Mouse (Mus musculus): Measurements from ENCODE around the gene P4hb. TPM values are rescaled to one million over a fixed set of nuclear protein-coding genes. Genes with fewer than 3 reads are reported as not detected.
"Not testable (repeated sequence)": the region's sequence is repeated elsewhere in the genome, so short reads cannot be mapped to it uniquely, and the experiment has no call there.

The P4hb gene
- polyA plus RNA-seq, 1 experiment from 2014 or later: 425 TPM

DNA sequence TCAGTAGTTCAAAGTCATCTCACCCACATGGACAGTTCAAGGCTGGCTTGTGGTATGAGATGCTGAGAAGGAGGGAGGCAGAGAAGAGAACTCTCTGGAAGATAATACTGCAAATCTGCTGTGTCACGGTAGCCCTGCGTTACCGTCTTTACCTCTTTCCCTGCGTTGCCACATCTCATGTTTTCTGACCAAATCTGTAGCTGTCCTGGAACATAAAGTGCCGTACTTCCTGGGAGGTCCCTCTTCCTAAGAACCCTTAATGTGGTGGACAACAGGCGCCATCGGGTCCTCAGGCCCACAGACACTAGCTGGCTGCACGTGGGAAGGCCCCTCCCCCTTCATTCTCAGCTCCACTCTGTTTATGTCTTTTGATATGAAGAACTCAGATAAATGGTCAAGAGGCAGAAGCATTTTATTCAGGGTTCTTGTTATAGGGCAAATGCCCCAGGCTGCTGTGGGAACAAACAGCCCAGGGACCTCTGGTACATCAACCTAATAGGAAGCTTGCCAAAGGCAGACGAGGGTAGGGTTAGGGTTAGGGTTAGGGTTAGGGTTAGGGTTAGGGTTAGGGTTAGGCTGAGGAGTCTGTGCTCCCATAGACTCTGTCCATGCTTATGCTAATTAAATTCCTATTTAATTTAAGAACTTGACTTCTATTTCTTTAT, 45.2 kb downstream of the P4hb start:
- H3K36me3 ChIP-seq: no peaks in the 10 kb centered on the region
- no peak overlapping the region for H3K4me2 ChIP-seq (replicated peaks)
- no peak overlapping the region for H3K4me3 ChIP-seq
- H3K4me1 ChIP-seq: peaks cover 11% of the 10 kb centered on the region
- H3K9ac ChIP-seq: no peak overlapping the region
- WGBS: 85% methylated on average over 9 of the region's 9 CpGs
- peaks cover 55% of the 10 kb centered on the region for H3K27me3 ChIP-seq (replicated peaks)
- ATAC-seq (ENCODE audit: low FRiP score, low read depth): no peak
- no peaks in the 10 kb centered on the region for H3K9me3 ChIP-seq
- H3K27ac ChIP-seq: no peak overlapping the region

DNA sequence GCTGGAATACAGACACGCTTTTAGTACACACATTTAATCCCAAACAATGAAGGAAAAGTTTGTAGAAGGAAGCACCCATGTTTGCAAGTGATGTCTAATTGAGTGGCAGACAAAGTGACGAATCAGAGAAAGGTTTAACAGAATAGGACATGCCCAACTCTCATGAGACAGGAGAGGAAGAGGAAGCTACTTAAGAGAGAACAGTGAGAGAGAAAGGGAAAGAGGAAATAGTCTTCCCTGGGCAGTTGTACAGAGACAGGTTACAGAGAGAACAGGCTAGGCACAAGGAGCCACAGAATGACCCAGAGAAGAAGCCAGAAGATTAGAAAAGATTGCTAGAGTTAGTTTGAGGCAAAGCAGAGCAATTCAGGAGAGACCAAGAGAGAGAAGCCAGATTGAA, 47.1 kb downstream of the P4hb start:
- peaks cover 11% of the 10 kb centered on the region for H3K4me1 ChIP-seq
- H3K36me3 ChIP-seq: no peaks in the 10 kb centered on the region
- no peak overlapping the region for H3K27ac ChIP-seq
- H3K9me3 ChIP-seq: no peaks in the 10 kb centered on the region
- H3K4me2 ChIP-seq (replicated peaks): no peak overlapping the region
- no peak overlapping the region for H3K4me3 ChIP-seq
- peaks cover 36% of the 10 kb centered on the region for H3K27me3 ChIP-seq (replicated peaks)
- H3K9ac ChIP-seq: no peak overlapping the region
- WGBS: 79% methylated on average over 2 of the region's 2 CpGs
- ATAC-seq (ENCODE audit: low FRiP score, low read depth): no peak

- Histone ChIP-seq H3K4me2 (replicated peaks) (no peak overlapping the region), H3K4me1 (peaks cover 2% of the 10 kb centered on the region; the same call in 1 of the 2 replicates), H3K9ac (no peak overlapping the region), H3K27me3 (replicated peaks) (peaks cover 2% of the 10 kb centered on the region; the same call in 1 of the 2 replicates), H3K36me3 (no peaks in the 10 kb centered on the region), H3K27ac (no peak overlapping the region), H3K9me3 (no peaks in the 10 kb centered on the region), H3K4me3 (no peak overlapping the region)
- 88% methylated on average over 8 of the region's 8 CpGs for WGBS
- ATAC-seq (ENCODE audit: low FRiP score, low read depth): no peak
Measured at GRCm38 (mm10) chr11:120522581-120522980, 50.5 kb downstream of the P4hb start.

DNA sequence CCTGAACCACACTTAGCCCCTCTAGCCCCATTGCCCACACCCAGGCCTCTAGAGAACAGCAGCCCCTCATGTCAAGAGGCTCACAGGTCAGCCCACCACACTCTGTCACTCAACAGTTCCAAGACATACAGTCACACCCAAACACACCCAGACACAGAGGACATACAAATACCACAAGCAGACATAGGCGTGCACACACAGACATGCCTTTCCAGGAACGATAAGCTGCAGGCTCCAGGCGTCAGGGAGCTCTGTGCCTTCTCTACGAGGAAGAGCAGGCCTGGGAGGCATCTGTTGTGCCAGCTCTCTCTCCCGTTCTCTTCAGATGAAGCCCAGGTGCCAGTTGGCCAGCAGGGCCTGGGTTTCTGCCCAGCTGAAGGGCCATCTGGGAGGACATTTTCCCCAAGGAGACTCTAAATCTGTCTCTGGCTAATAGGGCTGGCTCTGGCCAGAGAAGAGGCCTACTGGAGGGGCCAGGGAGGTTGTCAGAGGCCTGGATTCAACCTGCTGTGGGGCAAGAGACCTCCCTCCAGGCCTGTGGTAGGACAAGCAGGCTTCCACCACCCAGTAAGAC, 52.0 kb downstream of the P4hb start:
- Histone ChIP-seq H3K27ac (no peak overlapping the region), H3K4me2 (replicated peaks) (no peak overlapping the region), H3K36me3 (no peaks in the 10 kb centered on the region), H3K4me3 (no peak overlapping the region), H3K4me1 (peaks cover 2% of the 10 kb centered on the region; the same call in 1 of the 2 replicates), H3K27me3 (replicated peaks) (no peaks in the 10 kb centered on the region), H3K9me3 (no peaks in the 10 kb centered on the region), H3K9ac (no peak overlapping the region)
- WGBS: 84% methylated on average over 5 of the region's 5 CpGs
- no peak for ATAC-seq (ENCODE audit: low FRiP score, low read depth)

DNA sequence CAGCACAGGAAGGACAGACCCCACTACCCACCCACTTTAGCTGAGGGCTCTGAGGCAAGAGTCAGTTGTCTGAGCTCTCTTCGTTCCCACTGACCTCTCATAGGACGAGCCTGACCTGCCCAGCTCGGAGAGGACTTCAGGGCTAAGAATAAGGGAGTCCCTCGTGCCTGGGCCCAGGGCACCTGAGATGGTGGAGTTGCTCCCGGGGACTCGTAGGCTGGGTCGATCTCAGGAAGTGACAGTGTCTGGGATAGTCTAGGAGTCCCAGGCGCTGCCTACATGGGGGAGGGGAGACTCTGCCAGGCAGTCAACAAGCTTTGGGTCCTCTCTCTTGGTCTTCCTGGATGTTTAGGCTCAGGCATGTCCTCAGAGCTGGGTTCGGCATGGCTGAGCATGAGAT, 52.6 kb downstream of the P4hb start:
- no peak overlapping the region for H3K4me2 ChIP-seq (replicated peaks)
- H3K9me3 ChIP-seq: no peaks in the 10 kb centered on the region
- no peaks in the 10 kb centered on the region for H3K36me3 ChIP-seq
- H3K9ac ChIP-seq: no peak overlapping the region
- no peak overlapping the region for H3K4me3 ChIP-seq
- no peak overlapping the region for H3K27ac ChIP-seq
- no peaks in the 10 kb centered on the region for H3K27me3 ChIP-seq (replicated peaks)
- ATAC-seq (ENCODE audit: low FRiP score, low read depth): no peak
- H3K4me1 ChIP-seq: peaks cover 2% of the 10 kb centered on the region; the same call in 1 of the 2 replicates
- 79% methylated on average over 9 of the region's 9 CpGs for WGBS

- no peak overlapping the region for H3K9ac ChIP-seq
Measured at GRCm38 (mm10) chr11:120519738-120520137, 53.3 kb downstream of the P4hb start.

DNA sequence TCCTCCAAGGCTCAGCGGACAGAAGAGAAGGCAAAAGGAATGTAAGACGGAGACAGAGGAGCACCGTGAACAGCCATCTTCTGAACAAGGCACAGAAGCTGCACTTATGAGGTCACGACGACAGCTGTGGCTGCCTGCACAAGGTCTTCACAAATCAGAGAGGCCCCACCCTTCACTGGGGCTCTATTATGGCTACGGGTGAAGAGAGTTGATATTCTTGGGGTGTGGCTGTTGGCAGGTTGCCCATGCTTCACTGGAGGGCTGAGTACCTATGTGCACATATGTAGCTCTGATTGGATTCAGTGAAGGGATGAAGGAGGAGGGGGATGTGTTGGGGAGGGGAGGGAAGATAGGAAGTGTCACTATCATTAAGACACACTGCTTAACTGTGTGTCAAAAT, 54.5 kb downstream of the P4hb start:
- no peak overlapping the region for H3K4me3 ChIP-seq
- no peak overlapping the region for H3K9ac ChIP-seq
- H3K27ac ChIP-seq: no peak overlapping the region
- WGBS: 80% methylated on average over 6 of the region's 6 CpGs
- no peak overlapping the region for H3K4me2 ChIP-seq (replicated peaks)
- no peaks in the 10 kb centered on the region for H3K27me3 ChIP-seq (replicated peaks)
- H3K4me1 ChIP-seq: peaks cover 2% of the 10 kb centered on the region; the same call in 1 of the 2 replicates
- H3K9me3 ChIP-seq: no peaks in the 10 kb centered on the region
- ATAC-seq (ENCODE audit: low FRiP score, low read depth): no peak
- H3K36me3 ChIP-seq: no peaks in the 10 kb centered on the region

More at GRCm38 (mm10) chr11:120519738-120520137, 53.3 kb downstream of the P4hb start:
- no peak overlapping the region for H3K27ac ChIP-seq
- peaks cover 2% of the 10 kb centered on the region; the same call in 1 of the 2 replicates for H3K4me1 ChIP-seq
- no peaks in the 10 kb centered on the region for H3K9me3 ChIP-seq
- H3K36me3 ChIP-seq: no peaks in the 10 kb centered on the region
- no peaks in the 10 kb centered on the region for H3K27me3 ChIP-seq (replicated peaks)
- no peak overlapping the region for H3K4me3 ChIP-seq
- no peak overlapping the region for H3K4me2 ChIP-seq (replicated peaks)
- no peak for ATAC-seq (ENCODE audit: low FRiP score, low read depth)
- 38% methylated on average over 9 of the region's 9 CpGs for WGBS

DNA sequence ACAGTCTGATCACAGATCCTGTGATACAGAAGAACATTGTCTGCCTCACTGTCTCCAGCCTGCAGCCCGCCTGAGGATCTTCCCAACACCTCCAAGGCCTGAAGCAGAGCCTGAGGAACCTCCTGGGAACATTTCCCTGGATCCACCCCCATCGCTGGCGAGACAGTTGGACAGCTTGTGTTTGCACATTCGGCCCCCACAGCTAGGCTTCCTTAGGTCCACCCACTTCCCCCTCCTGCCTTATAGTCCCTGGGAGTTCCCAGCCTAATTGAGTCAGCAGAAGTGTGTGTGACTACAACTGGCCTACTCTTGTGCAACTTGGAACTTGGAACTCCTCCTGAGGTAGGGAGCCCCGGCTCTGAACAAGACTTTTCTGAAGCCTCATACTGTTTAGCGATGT, 55.0 kb downstream of the P4hb start:
- no peaks in the 10 kb centered on the region for H3K36me3 ChIP-seq
- no peak for ATAC-seq (ENCODE audit: low FRiP score, low read depth)
- WGBS: 68% methylated on average over 6 of the region's 6 CpGs

DNA sequence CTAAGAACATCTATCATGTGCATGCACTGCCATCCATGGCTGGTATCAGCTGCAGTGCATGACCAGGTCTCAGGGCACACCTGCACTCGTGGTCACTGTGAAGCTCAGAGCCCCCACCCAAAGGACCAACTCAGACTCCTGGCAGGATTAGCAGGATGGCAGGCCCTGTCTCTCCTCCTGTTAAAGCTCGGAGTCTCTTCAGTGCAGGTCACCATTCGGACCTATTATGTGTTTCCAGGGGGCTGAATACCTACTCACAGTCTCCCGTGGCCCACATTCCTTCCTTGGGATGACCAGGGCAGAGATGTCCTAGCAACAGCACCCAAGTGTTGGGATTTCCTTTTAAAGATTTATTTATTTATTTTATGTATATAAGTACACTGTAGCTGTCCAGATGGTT, 55.9 kb downstream of the P4hb start:
- Histone ChIP-seq H3K27ac (no peak overlapping the region), H3K36me3 (no peaks in the 10 kb centered on the region), H3K4me3 (no peak overlapping the region), H3K9ac (no peak overlapping the region), H3K4me2 (replicated peaks) (no peak overlapping the region), H3K27me3 (replicated peaks) (no peaks in the 10 kb centered on the region), H3K4me1 (peaks cover 5% of the 10 kb centered on the region; the same call in 1 of the 2 replicates), H3K9me3 (no peaks in the 10 kb centered on the region)
- ATAC-seq (ENCODE audit: low FRiP score, low read depth): no peak
- WGBS: 86% methylated on average over 4 of the region's 4 CpGs

More for the DNA sequence above, 55.0 kb downstream of the P4hb start:
- H3K4me3 ChIP-seq: no peak overlapping the region
- no peak overlapping the region for H3K4me2 ChIP-seq (replicated peaks)
- H3K9ac ChIP-seq: no peak overlapping the region
- peaks cover 3% of the 10 kb centered on the region; the same call in 1 of the 2 replicates for H3K4me1 ChIP-seq
- no peak overlapping the region for H3K27ac ChIP-seq
- no peaks in the 10 kb centered on the region for H3K27me3 ChIP-seq (replicated peaks)
- H3K9me3 ChIP-seq: no peaks in the 10 kb centered on the region

DNA sequence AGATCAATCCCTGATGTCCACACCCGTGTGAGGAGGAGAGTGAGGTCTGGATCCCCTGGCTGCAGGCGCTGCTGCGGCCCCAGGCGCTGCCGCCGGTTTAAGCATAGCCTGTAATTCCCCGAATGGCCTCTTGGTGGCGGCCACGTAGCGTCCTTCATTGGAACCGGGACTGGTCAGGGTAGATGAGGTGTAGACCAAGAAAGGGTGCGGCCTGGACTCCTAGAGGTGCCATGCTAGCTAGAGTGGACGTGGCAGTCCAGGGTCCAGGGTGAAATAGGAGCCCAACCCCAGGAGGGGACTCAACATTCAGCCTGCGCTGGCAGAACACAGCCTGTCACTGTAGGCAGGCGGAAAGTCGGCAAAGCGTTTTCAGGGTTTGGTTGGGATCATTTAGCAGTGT, 57.4 kb downstream of the P4hb start:
- peak; percentile 48; the same call in 1 of the 2 replicates for ATAC-seq (ENCODE audit: low FRiP score, low read depth)
- Histone ChIP-seq H3K27ac (no peak overlapping the region), H3K36me3 (no peaks in the 10 kb centered on the region), H3K9ac (no peak overlapping the region), H3K9me3 (no peaks in the 10 kb centered on the region), H3K4me3 (no peak overlapping the region), H3K27me3 (replicated peaks) (no peaks in the 10 kb centered on the region), H3K4me2 (replicated peaks) (no peak overlapping the region), H3K4me1 (peaks cover 6% of the 10 kb centered on the region)
- WGBS: 19% methylated on average over 17 of the region's 17 CpGs

DNA sequence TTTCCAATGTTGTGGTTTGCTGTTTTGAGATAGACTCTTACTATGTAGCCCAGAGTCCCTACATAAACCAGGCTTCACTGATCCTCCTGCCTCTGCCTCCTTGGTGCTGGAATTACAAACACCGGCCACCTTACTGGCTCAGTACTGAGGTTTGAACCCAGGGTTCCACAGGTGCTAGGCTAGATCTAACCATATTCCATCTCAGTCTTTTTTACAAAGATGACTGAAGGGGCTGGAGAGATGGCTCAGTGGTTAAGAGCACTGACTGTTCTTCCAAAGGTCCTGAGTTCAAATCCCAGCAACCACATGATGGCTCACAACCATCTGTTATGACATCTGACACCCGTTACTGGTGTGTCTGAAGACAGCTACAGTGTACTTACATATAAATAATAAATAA, 58.8 kb downstream of the P4hb start:
- not testable (repeated sequence) for H3K9me3 ChIP-seq; ATAC-seq (ENCODE audit: low FRiP score, low read depth); H3K4me1 ChIP-seq; H3K4me3 ChIP-seq; H3K36me3 ChIP-seq; H3K27me3 ChIP-seq (replicated peaks); H3K27ac ChIP-seq; H3K4me2 ChIP-seq (replicated peaks); H3K9ac ChIP-seq
- 93% methylated on average over 2 of the region's 2 CpGs for WGBS

DNA sequence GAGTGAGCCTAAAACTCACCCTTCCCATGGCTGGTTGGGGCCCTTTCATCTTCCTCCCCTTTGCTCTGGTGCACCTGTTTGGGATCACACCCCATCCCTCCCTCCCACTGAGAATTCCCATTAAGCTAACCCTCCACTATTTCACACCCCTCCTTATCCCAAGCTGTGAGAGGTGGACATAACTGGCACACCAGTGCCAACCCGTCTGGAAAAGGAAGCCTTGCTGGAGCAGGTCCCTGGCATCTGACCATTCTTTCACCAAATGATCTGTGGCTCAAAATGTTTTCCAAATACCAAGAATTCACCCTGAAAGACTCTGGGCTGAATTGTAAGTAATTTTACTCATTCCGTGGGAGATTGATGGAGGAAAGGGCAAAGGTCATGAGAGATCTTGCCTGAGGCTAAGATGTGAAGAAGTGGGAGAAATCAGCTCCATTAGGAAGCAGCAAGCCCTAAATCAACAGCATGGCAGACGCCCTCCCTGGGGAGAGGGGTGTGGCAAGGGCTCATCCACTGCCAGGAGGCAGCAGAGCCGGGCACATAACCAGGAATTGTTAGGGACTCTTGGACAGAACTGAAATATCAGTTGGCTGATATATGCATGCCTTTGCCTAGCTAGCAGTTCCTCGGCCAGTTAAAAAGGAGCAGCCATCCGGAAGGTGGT, 60.1 kb downstream of the P4hb start:
- 25% methylated on average over 6 of the region's 6 CpGs for WGBS
- Histone ChIP-seq H3K36me3 (no peaks in the 10 kb centered on the region), H3K27me3 (replicated peaks) (no peaks in the 10 kb centered on the region), H3K27ac (no peak overlapping the region), H3K4me1 (peaks cover 9% of the 10 kb centered on the region), H3K4me3 (no peak overlapping the region), H3K9ac (no peak overlapping the region), H3K9me3 (no peaks in the 10 kb centered on the region), H3K4me2 (replicated peaks) (no peak overlapping the region)
- no peak for ATAC-seq (ENCODE audit: low FRiP score, low read depth)
